Mouse (Mus musculus) heart, embryonic 16.5 days (tissue): ENCODE results near the gene Cenpw. TPM values are rescaled to one million over a fixed set of nuclear protein-coding genes. Genes with fewer than 3 reads are reported as not detected.

Experiments
- ATAC-seq: fragments of 200-750 bp; cut with Nextera tagmentation; replicated peaks from 2 replicates; pipeline ENCODE4 v1.8.0; 2017; ENCODE audit warnings: moderate number of reproducible peaks; ENCODE audit not compliant: insufficient read depth, low FRiP score; ENCODE audit errors: extremely low read depth
- H3K27ac ChIP-seq: fragments of 300-500 bp; sonication (generic); 2 replicates; pipeline ENCODE4 v1.5.1; 2014; ENCODE audit warnings: mild to moderate bottlenecking, low read length, control low read depth, moderate library complexity
- H3K27me3 ChIP-seq: fragments of 300-500 bp; sonication (generic); 2 replicates; pipeline ENCODE4 v1.6.1; 2014; ENCODE audit warnings: low read length, mixed read lengths; ENCODE audit not compliant: control insufficient read depth, insufficient read depth
- H3K36me3 ChIP-seq: fragments of 300-500 bp; sonication (generic); 2 replicates; pipeline ENCODE4 v1.6.1; 2014; ENCODE audit not compliant: control insufficient read depth, insufficient read depth
- H3K4me1 ChIP-seq: fragments of 300-500 bp; sonication (generic); 2 replicates; pipeline ENCODE4 v1.6.1; 2014; ENCODE audit warnings: low read length, mixed read lengths; ENCODE audit not compliant: control insufficient read depth, insufficient read depth
- H3K4me2 ChIP-seq: fragments of 300-500 bp; sonication (generic); 2 replicates; pipeline ENCODE4 v1.6.1; 2014; ENCODE audit warnings: low read depth, mild to moderate bottlenecking, control low read depth, low read length
- H3K4me3 ChIP-seq: fragments of 300-500 bp; sonication (generic); 2 replicates; pipeline ENCODE4 v1.5.1; 2014; ENCODE audit warnings: mild to moderate bottlenecking, control low read depth, low read length
- H3K9ac ChIP-seq: fragments of 300-500 bp; sonication (generic); 2 replicates; pipeline ENCODE4 v1.6.1; 2014; ENCODE audit warnings: low read length, control low read depth
- H3K9me3 ChIP-seq: fragments of 300-500 bp; sonication (generic); replicated peaks from 2 replicates; pipeline ENCODE4 v1.6.1; 2016; ENCODE audit warnings: low read length; ENCODE audit not compliant: control insufficient read depth
- WGBS: fragments of 180-500 bp; shearing (Covaris S2); extraction: QIAGEN DNeasy Blood & Tissue Kit; methylation state at CpG from one replicate; pipeline ENCODE4 v1.1.7; 2014; 5-methylcytosine and 5-hydroxymethylcytosine counted together
- polyA plus RNA-seq: library from polyadenylated mRNA; unstranded; fragments of >200 nt; fragmentation: Nextera tagmentation; extraction: Ambion mirVana; gene quantifications from 2 replicates; pipeline ENCODE4 v1.2.1, GENCODE M21; 2015

Gene Cenpw
- polyA plus RNA-seq, result 30.2 and 36.1 TPM in 2 replicates

DNA sequence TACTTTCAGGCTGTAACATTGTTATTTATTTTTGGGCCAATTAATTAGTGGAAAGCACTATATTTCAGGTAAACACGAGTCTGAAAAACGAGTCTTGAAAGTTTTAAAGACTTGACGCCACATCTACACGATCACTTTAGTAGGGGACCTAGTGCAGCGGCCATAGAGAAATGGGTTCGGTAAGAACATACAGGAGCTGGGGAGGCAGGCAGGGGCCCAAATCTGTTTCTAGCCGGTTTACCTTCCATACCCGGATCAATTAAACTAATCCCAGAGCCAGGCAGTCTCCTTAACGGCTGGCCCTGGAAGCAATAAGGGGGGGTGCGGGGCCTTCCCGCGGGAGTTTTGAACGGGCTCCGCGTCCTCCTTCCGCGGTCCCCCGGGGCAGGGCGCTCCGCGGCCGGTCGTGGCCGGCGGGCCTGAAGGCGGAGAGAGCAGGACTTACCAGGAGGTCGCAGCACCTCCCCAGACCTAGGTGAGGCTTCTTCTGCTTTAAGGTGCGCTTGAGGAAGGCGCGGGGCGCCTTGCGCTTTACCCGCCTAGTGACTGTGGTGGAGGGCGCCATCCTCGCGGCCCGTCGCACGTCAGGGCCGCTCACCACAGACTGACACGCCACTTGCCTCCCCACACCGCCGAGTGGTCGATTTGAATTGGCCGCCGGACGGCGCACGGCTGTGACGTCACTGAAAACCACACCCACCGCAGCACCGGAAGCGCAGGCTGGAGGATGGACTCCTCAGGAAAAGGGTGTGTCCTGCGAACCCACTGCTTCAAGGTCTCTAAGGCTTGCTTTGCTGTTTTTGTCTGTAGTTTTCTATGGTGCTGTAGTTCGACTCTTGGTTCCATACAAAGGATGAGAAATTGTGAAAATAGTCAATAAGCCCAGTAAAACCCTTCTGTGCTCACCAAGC is at the start of gene Cenpw:
Gene Cenpw, minus strand, starts transcription at position 645 of the 911 bp plus-strand sequence.
- Histone ChIP-seq H3K4me3 (peak within 1 kb of the TSS; percentile 87), H3K4me1 (peaks cover 4% of the 10 kb centered on the region), H3K36me3 (no peaks in the 10 kb centered on the region), H3K27me3 (no peaks in the 10 kb centered on the region), H3K27ac (peak within 1 kb of the TSS; percentile 34; the same call in 1 of the 2 replicates), H3K4me2 (peak within 1 kb of the TSS; percentile 89), H3K9ac (peak within 1 kb of the TSS; percentile 83), H3K9me3 (no peaks in the 10 kb centered on the region)
- WGBS, result under 1% methylated on average over 54 of the region's 55 CpGs
- peak; percentile 99 for ATAC-seq

DNA sequence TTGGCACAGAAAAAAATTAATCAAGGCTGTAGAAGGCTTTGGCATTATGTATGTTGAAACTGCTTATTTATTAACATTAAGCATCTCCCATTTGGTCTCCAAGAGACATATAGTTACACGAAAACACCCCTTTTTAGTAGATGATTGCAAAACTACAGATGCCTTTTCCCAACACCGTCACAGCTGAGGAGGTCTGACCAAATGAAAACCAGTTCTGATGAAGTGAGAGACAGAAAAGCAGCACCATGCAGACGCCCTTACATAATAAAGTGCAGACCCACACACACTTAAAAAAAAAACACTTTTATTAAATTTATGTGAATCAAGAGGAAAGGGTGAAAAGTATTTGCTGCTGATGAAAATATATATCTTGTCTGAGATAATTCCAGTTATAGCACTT is 49.3 kb upstream of the Cenpw start:
- Histone ChIP-seq H3K9ac (no peak overlapping the region), H3K36me3 (no peaks in the 10 kb centered on the region), H3K27ac (no peak overlapping the region), H3K27me3 (no peaks in the 10 kb centered on the region), H3K9me3 (no peaks in the 10 kb centered on the region), H3K4me3 (no peak overlapping the region), H3K4me1 (no peaks in the 10 kb centered on the region), H3K4me2 (no peak overlapping the region)
- ATAC-seq, result no peak
- WGBS, result 54% methylated on average over 3 of the region's 3 CpGs

DNA sequence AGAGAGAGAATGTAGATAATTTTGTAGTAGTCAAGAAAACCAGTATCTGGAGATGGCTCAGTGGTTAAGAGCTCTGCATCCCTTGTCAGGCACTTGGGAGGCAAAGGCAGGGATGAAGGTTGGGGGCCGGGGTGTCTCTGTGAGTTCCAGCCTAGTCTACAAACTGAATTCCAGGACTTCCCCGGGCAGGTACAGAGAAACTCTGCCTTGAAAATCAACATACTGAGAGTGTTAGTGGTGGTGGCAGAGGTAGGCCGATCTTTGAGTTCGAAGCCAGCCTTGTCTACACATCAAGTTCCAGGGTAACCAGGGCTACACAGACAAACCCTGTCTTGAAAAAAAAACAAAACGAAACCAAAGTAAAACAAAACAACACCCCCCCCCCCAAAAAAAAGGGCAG is 859 bp downstream of the Cenpw start:
- Histone ChIP-seq H3K9me3 (no peaks in the 10 kb centered on the region), H3K36me3 (no peaks in the 10 kb centered on the region), H3K4me3 (peak overlapping the region; percentile 87), H3K27ac (no peak overlapping the region), H3K4me1 (peaks cover 4% of the 10 kb centered on the region), H3K27me3 (no peaks in the 10 kb centered on the region), H3K4me2 (peak overlapping the region; percentile 89), H3K9ac (peak overlapping the region; percentile 83; the same call in 1 of the 2 replicates)
- WGBS, result 55% methylated on average over 5 of the region's 5 CpGs
- no peak for ATAC-seq

DNA sequence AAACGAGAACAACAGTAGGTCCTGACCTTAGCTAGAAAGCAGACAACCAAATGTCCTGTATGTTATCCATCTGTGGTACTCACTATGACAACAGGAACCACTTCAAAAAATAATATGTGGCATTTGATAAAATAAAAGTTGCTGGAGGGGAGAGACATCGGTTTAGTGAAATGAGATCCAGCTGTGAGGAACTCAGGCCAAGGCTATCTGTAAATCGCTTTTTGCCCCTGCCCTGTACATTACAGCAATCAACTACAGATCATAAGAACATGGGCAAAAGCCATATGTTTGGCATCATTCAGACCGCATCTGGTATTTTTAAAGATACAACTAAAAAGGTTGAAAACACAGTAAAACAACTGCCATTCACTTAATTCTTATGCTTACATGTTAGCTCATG is 32.7 kb downstream of the Cenpw start:
- no peaks in the 10 kb centered on the region for H3K36me3 ChIP-seq
- H3K4me1 ChIP-seq, result no peaks in the 10 kb centered on the region
- no peaks in the 10 kb centered on the region for H3K27me3 ChIP-seq
- no peak overlapping the region for H3K4me2 ChIP-seq
- no peak for ATAC-seq
- H3K4me3 ChIP-seq, result no peak overlapping the region
- no peaks in the 10 kb centered on the region for H3K9me3 ChIP-seq
- H3K27ac ChIP-seq, result no peak overlapping the region
- 66% methylated on average over 4 of the region's 4 CpGs for WGBS
- no peak overlapping the region for H3K9ac ChIP-seq
